Mouse (Mus musculus) liver, embryonic 13.5 days (tissue): ENCODE measurements around the gene Gsk3a. TPM values are rescaled to one million over a fixed set of nuclear protein-coding genes. Genes with fewer than 3 reads are reported as not detected.

Source experiments
- ATAC-seq: fragments of 200-750 bp; cut with Nextera tagmentation; 2 replicates; pipeline ENCODE4 v1.8.0; 2017; ENCODE audit warnings: low read depth, mild to moderate bottlenecking, moderate number of reproducible peaks, moderate library complexity
- DNase-seq: peaks from one replicate; pipeline ENCODE4 v3.0.0; 2022
- H3K27ac ChIP-seq: fragments of 300-500 bp; sonication (generic); 2 replicates; pipeline ENCODE4 v1.5.1; 2015; ENCODE audit warnings: moderate library complexity, mild to moderate bottlenecking, inconsistent platforms
- H3K27me3 ChIP-seq: fragments of 300-500 bp; sonication (generic); 2 replicates; pipeline ENCODE4 v1.6.1; 2015; ENCODE audit warnings: mild to moderate bottlenecking, inconsistent platforms
- H3K36me3 ChIP-seq: fragments of 300-500 bp; sonication (generic); 2 replicates; pipeline ENCODE4 v1.6.1; 2015; ENCODE audit warnings: mild to moderate bottlenecking, inconsistent platforms
- H3K4me1 ChIP-seq: fragments of 300-500 bp; sonication (generic); replicated peaks from 2 replicates; pipeline ENCODE4 v1.6.1; 2015; ENCODE audit warnings: inconsistent platforms
- H3K4me2 ChIP-seq: fragments of 300-500 bp; sonication (generic); 2 replicates; pipeline ENCODE4 v1.6.1; 2015; ENCODE audit warnings: inconsistent platforms, mild to moderate bottlenecking, moderate library complexity
- H3K4me3 ChIP-seq: fragments of 300-500 bp; sonication (generic); replicated peaks from 2 replicates; pipeline ENCODE4 v1.5.1; 2015; ENCODE audit warnings: mild to moderate bottlenecking, inconsistent platforms
- H3K9ac ChIP-seq: fragments of 300-500 bp; sonication (generic); 2 replicates; pipeline ENCODE4 v1.6.1; 2015; ENCODE audit warnings: mild to moderate bottlenecking, inconsistent platforms
- H3K9me3 ChIP-seq: fragments of 300-500 bp; sonication (generic); replicated peaks from 2 replicates; pipeline ENCODE4 v1.6.1; 2016; ENCODE audit warnings: inconsistent platforms
- WGBS: fragments of 180-500 bp; shearing (Covaris S2); methylation state at CpG from one replicate; pipeline ENCODE4 v1.1.7; 2015; ENCODE audit not compliant: insufficient replicate concordance; 5-methylcytosine and 5-hydroxymethylcytosine counted together
- polyA plus RNA-seq: library from polyadenylated mRNA; unstranded; fragments of >200 nt; fragmentation: Nextera tagmentation; extraction: Ambion mirVana; gene quantifications from 2 replicates; pipeline ENCODE4 v1.2.1, GENCODE M21; 2015

Gsk3a gene
- polyA plus RNA-seq, 1 experiment from 2014 or later, result 6.3 TPM

DNA sequence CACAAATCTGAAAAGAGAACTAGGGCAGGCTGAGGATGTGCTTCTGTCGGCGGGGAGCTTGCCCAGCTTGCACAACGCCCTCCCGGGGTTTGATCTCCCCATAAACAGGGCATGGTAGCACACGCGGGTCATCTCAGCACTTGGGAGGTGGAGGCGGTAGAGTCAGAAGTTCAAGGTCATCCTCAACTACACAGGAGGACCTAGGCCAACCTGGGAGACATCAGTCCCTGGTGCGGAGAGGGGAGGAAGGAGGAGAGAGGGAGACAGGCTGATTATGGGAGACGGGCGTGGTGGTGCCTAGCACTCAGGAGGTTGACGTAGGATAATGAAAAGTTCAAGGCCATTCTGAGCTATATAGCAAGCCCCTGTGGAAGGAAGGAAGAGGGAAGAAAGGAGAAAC is 46.8 kb downstream of the Gsk3a start:
- H3K27me3 ChIP-seq, result no peaks in the 10 kb centered on the region
- no peak overlapping the region for H3K9ac ChIP-seq
- no peak overlapping the region for H3K4me3 ChIP-seq
- H3K4me2 ChIP-seq, result no peak overlapping the region
- no peaks in the 10 kb centered on the region for H3K36me3 ChIP-seq
- H3K9me3 ChIP-seq, result no peaks in the 10 kb centered on the region
- DNase-seq, result no peak
- 76% methylated on average over 11 of the region's 11 CpGs for WGBS
- no peak for ATAC-seq
- peaks cover 23% of the 10 kb centered on the region for H3K4me1 ChIP-seq
- no peak overlapping the region for H3K27ac ChIP-seq

DNA sequence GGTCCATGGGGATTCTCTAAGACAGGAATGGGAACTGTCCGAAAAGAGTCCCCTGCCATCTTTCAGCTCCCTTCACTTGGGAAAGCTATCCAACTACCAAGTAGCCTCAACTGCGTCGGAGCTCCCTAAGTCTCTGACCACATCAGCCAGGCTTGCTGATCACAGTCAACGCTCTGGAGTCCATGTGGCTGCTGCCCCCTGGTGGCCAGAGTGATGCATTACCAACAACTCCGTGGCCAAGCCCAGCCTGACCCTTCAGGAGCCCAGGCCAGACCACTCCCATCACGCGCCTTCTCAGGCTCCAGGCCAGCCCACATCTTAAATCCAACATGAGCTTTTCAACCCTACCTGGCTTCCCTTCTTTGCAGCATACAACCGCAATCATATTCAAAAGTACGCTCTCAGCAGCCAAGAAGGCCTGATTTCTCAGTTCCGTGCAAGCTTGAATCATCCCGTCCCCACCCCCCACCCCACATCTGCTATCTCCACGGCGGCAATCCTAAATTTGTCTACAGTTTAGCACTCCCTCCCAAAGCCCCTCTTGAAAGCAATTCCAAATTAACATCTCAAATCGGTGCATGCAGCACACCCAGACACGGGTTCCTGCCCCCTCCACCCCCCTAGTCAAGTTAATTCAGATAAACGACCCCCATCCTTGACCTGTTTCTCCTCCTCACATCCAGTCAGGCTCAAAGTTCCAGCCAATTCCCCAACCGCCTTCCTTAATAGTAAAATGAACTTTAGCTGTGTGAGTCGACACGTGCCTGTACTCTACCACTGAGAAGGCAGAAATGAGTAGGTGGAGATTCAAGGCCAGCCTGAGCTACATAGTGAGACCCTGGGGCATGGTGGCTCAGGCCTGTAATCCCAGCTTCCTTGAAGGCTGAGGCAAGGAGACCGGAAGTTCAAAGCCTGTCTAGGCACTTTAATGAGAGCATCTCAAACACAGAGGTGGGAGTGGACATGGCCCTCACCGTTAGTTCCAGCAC is 49.7 kb downstream of the Gsk3a start:
- DNase-seq, result peak; percentile 66
- peak; percentile 70 for ATAC-seq
- Histone ChIP-seq H3K9me3 (no peaks in the 10 kb centered on the region), H3K4me3 (no peak overlapping the region), H3K36me3 (no peaks in the 10 kb centered on the region), H3K27me3 (peaks cover 17% of the 10 kb centered on the region), H3K4me1 (peaks cover 7% of the 10 kb centered on the region), H3K4me2 (no peak overlapping the region), H3K9ac (no peak overlapping the region), H3K27ac (no peak overlapping the region)
- WGBS, result 33% methylated on average over 21 of the region's 21 CpGs

DNA sequence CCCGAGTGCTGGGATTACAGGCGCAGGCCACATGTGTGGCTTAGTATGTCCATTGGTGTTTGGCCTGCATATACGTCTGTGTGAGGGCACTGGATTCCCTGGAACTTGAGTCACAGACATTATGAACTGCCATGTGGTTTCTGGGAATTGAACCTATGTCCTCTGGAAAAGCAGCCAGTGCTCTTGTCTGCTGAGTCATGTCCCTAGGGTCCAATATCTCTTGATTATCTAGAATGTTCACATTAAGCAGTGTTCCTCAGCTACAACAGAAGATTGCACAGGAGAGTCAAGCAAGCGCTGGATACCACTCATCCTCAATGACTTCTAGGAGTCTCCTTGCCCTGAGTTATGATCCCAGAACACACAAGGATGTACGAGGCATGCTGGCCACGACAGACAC is 53.6 kb downstream of the Gsk3a start:
- 43% methylated on average over 6 of the region's 6 CpGs for WGBS
- H3K27ac ChIP-seq, result no peak overlapping the region

DNA sequence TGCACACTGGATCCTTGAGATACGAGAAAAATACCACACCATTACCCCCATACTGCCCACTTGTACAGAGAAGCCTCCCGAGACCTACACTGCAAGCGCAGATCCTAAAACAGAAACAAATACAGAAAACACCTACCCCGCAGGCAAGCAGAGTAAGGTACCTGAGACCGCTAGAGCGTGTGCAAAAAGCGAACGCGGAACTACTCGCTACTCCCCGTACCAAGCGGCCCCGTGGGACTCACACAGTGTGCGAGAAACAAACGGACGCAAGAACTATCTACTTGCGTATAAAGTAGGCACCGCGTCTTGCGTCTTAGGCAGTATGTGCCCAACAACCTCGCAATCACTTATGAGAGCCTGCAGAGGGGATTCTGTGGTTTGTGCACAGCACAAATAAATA is 55.8 kb downstream of the Gsk3a start:
- H3K4me1 ChIP-seq, result peaks cover 42% of the 10 kb centered on the region
- DNase-seq (no peak), ATAC-seq (no peak)
- WGBS, result 18% methylated on average over 21 of the region's 21 CpGs
- no peak overlapping the region for H3K27ac ChIP-seq
- H3K9ac ChIP-seq, result no peak overlapping the region; the same call in 1 of the 2 replicates
- peak overlapping the region; percentile 18 for H3K4me3 ChIP-seq
- no peaks in the 10 kb centered on the region for H3K36me3 ChIP-seq
- peak overlapping the region; percentile 46 for H3K4me2 ChIP-seq
- H3K27me3 ChIP-seq, result peaks cover 78% of the 10 kb centered on the region
- H3K9me3 ChIP-seq, result no peaks in the 10 kb centered on the region

More for the DNA sequence above, 53.6 kb downstream of the Gsk3a start:
- Histone ChIP-seq H3K4me3 (no peak overlapping the region), H3K4me2 (no peak overlapping the region), H3K9me3 (no peaks in the 10 kb centered on the region), H3K4me1 (peaks cover 32% of the 10 kb centered on the region), H3K9ac (no peak overlapping the region), H3K27me3 (peaks cover 55% of the 10 kb centered on the region), H3K36me3 (no peaks in the 10 kb centered on the region)
- no peak for ATAC-seq
- DNase-seq, result no peak

DNA sequence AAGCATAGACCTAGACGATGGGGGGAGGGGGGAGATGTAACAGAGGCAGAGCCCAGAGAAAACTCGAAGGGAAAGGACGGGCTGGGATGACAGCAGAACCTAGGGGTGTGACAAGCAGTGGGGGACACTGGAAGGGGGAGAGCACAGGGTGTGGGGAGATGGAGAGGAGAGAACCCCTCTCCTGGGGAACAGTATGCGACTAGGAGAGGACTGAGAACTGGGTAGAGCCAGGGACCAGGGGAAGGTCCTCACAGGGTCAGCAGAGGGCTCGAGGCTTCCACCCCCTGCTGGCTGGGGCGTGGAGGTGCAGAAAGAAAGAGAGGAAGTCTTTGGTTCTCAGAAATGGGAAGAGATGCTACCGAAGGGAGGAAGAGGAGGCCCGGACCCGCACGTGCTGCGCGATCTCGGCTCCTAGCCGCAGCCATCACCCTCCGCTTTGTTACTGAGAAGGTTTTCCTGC is 56.3 kb downstream of the Gsk3a start:
- peak; percentile 28 for DNase-seq
- H3K4me1 ChIP-seq, result peaks cover 42% of the 10 kb centered on the region
- ATAC-seq, result peak; percentile 52
- no peaks in the 10 kb centered on the region for H3K9me3 ChIP-seq
- peaks cover 83% of the 10 kb centered on the region for H3K27me3 ChIP-seq
- H3K27ac ChIP-seq, result no peak overlapping the region
- under 1% methylated on average over 15 of the region's 15 CpGs for WGBS
- H3K9ac ChIP-seq, result no peak overlapping the region; the same call in 1 of the 2 replicates
- H3K4me2 ChIP-seq, result peak overlapping the region; percentile 46
- no peaks in the 10 kb centered on the region for H3K36me3 ChIP-seq
- peak overlapping the region; percentile 18 for H3K4me3 ChIP-seq

DNA sequence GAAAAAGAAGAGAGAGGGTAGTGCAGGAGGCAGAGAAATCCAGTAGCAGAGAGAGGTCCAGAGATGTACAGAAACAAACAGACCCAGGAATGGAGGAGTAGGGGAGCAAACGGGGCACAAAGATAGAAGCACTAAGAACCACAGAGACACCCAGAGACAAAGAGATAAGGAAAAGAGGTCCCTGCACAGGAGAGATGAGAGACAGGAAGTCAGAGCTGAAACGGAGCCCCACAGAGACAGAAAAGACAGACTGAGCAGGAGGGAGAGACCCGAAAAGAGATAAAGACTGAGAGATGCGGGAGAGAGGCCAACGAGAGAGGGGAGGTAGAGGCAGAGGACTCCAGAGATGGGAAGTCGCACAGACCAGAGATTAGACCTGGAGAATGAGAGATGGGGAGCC is 57.1 kb downstream of the Gsk3a start:
- Histone ChIP-seq H3K36me3 (no peaks in the 10 kb centered on the region), H3K9ac (no peak overlapping the region), H3K27ac (no peak overlapping the region), H3K4me2 (0 out of 2 replicates have a peak overlapping the region, but pooled peaks have one; percentile 46), H3K9me3 (no peaks in the 10 kb centered on the region), H3K27me3 (peaks cover 91% of the 10 kb centered on the region), H3K4me3 (no peak overlapping the region; the same call in 1 of the 2 replicates), H3K4me1 (peaks cover 42% of the 10 kb centered on the region)
- 2% methylated on average over 6 of the region's 6 CpGs for WGBS
- DNase-seq, result no peak
- ATAC-seq, result no peak

DNA sequence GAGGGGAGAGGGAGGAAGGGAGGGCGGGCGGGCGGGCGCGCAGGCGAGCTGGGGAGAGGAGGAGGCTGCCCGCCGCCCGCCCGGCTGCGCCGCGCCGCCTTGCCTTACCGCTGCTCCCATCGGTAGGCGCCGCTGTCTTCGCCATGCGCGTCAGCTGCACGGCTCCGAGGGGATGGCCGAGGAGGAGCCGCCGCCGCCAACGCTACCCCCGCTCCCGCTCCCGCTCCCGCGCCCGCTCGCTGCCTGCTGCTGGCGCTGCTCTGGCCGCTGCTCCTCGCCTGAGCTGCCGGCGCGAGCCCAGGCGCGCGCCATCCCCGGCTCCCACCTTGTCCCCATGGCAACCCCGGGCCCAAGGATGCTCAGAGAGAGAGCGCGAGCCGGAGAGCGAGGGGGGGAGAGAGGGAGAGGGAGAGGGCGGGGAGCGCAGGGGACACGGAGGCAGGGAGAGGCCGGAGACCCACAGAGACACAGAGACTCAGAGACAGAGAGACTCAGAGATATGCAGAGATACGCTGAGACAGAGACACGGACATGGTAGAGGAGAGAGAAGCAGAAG is 58.0 kb downstream of the Gsk3a start, which contains the start of gene Pou2f2:
Gene Pou2f2, minus strand, starts transcription at position 121 of the 556 bp plus-strand sequence.
- H3K27me3 ChIP-seq, result peaks cover 99% of the 10 kb centered on the region
- H3K9ac ChIP-seq, result no peak within 1 kb of the TSS
- DNase-seq, result no peak
- no peaks in the 10 kb centered on the region for H3K9me3 ChIP-seq
- peak within 1 kb of the TSS; percentile 48 for H3K4me3 ChIP-seq
- WGBS, result 1% methylated on average over 54 of the region's 56 CpGs
- no peaks in the 10 kb centered on the region for H3K36me3 ChIP-seq
- H3K4me2 ChIP-seq, result peak within 1 kb of the TSS; percentile 57
- peak; percentile 70 for ATAC-seq
- no peak within 1 kb of the TSS for H3K27ac ChIP-seq
- peaks cover 42% of the 10 kb centered on the region for H3K4me1 ChIP-seq

DNA sequence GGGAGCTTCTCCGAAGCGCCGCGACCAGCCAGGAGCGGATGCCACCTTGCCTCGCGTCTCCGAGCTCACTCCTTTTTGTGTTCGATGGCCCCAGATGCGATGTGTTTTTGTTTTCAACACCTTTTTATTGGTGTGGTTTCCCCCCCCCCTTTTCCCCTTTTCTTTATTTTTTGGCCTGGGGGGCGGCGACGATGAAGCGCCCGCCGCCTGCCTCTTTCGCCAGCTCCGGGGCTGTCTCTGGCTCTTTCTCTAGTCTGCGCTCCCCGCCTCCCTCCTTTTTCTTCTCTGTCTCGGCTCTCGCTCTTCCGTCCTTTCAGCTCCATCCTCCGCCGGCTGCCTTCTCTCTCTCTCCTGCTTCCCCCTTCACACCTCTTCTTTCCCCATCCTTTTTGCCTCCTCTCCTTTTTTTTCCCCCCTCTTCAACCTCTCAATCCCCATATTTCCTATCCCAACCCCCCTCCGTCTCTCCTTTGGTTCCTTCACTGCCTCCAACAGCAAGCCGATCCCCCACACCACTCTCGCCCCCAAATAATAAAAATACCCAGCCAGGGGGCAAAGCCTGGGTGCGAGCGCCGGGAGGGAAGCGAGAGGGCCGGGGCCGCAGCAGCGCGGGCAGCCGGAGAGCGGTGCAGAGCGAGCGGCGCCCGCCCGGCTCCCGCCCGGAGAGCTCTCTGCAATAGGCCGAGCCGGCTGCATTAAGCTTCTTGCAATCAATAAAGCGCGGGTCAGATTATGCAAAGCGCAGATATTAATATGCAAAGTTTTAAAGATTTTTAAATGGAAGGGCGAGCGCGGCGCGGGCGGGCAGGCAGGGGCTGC is 58.7 kb downstream of the Gsk3a start:
- Histone ChIP-seq H3K9ac (no peak overlapping the region), H3K4me2 (peak overlapping the region; percentile 57), H3K27ac (no peak overlapping the region), H3K4me1 (peaks cover 37% of the 10 kb centered on the region), H3K27me3 (peaks cover 99% of the 10 kb centered on the region), H3K9me3 (no peaks in the 10 kb centered on the region), H3K36me3 (no peaks in the 10 kb centered on the region), H3K4me3 (peak overlapping the region; percentile 48)
- 2% methylated on average over 56 of the region's 56 CpGs for WGBS
- ATAC-seq (peak; percentile 33), DNase-seq (no peak)

DNA sequence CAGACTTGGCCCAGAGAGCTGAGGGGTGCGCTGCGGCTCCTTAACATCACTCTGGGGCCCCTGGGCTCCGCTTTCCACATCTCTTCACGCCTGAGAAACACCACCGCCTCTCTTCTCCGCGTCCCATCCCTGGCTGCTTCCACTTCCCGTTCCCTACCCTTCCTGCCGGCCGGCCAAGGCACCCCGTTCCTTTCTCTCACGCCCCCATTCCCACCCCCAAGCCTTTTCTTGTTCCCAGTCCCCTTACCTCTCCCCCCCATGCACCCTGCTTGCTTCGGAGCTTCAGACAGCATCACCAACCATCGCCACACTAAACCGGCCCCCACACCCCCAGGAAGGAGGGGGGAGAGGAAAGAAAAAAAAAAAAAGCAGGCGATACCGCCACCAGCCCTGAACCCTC is 59.3 kb downstream of the Gsk3a start:
- Histone ChIP-seq H3K27me3 (peaks cover 99% of the 10 kb centered on the region), H3K4me2 (peak overlapping the region; percentile 57), H3K9ac (no peak overlapping the region), H3K9me3 (no peaks in the 10 kb centered on the region), H3K4me3 (0 out of 2 replicates have a peak overlapping the region, but pooled peaks have one; percentile 48), H3K36me3 (no peaks in the 10 kb centered on the region), H3K4me1 (peaks cover 35% of the 10 kb centered on the region), H3K27ac (no peak overlapping the region)
- 0% methylated on average over 17 of the region's 17 CpGs for WGBS
- DNase-seq (no peak), ATAC-seq (no peak)
